Mouse (Mus musculus) urinary bladder, postnatal 25 days (tissue): ENCODE measurements around the gene Dpp8.

Experiments used
- DNase-seq: peaks from one replicate; pipeline ENCODE4 v3.0.0; 2022; ENCODE audit warnings: low spot score

Gene Dpp8

DNA sequence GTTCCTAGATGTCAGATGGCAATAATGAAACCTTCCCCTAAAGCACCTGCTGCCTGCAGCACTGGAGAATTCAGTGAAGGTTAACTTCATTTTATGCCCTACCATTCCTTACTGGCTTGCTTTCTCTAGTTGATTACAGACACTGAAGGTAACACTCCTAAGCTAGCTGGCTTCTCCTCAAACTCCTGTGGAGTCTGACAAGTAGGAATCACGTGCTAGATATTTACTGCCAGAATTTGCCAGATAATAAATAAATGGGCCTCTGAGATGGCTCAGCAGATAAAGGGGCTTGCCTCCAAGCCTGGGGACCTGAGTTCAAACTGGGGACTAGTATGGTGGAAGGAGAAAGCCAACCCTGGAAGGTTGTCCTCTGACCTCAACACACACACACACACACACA lies 54.6 kb downstream of the Dpp8 start:
- no peak for DNase-seq

DNA sequence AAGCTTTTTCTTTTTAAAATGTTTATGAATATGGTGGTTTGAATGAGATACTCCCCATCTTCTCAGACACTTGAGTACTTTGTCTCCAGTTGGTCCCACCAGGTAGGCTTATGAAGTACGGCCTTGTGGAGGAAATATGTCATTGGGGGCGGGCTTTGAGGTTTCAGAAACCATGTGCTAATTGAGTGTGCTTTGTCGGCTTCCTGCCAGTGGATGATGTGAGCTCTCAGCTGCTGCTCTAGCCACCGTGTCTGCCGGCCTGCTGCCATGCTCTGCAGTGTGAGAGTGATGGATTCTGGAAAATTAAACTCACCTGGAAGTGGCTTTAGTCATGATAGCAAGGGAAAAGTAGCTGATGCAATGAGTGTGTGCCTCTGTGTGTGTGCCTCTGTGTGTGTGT lies 55.3 kb downstream of the Dpp8 start:
- no peak for DNase-seq

- peak; percentile 19 for DNase-seq
These were observed 62.0 kb downstream of the Dpp8 start for GRCm38 (mm10) chr9:65094237-65094636.

GRCm38 (mm10) chr9:65100991-65101685 lies 68.9 kb downstream of the Dpp8 start, which contains the start of gene Igdcc4:
Igdcc4 (plus strand) TSS chr9:65101486.
- DNase-seq = peak; percentile 29

DNA sequence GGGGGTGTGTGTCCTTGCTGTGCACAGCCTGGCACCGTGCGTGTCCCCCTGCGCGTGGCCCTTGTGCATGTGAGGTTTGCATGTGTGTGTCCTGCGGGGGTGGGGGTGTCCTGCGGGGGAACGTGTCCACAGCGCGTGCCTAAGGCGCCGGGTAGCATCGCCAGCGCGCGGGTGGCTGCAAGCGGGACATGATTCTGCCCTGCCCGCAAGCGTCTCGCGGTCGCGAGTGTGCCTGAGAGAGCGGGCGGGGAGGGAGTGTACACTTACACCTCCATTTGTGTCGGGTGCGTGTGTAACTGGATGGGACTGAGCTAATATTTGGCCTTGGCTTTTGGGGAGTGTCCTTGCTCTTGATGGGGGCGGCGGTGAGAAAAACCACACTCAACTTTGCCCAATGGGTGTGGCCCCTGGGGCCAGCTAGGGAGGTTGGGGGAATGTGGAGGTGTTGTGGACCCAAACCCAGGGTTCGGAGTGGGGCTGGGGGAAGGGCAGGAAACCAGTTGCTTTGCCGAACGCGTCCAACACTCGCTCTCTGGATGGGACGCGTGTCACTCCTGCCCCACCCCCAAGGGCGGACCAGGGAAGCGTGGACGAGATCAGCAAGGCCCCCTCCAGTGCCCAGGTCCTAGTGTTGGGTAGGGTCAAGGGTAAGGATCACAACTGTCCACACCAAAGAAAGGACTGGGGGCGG lies 69.6 kb downstream of the Dpp8 start:
- peak; percentile 45 for DNase-seq

DNA sequence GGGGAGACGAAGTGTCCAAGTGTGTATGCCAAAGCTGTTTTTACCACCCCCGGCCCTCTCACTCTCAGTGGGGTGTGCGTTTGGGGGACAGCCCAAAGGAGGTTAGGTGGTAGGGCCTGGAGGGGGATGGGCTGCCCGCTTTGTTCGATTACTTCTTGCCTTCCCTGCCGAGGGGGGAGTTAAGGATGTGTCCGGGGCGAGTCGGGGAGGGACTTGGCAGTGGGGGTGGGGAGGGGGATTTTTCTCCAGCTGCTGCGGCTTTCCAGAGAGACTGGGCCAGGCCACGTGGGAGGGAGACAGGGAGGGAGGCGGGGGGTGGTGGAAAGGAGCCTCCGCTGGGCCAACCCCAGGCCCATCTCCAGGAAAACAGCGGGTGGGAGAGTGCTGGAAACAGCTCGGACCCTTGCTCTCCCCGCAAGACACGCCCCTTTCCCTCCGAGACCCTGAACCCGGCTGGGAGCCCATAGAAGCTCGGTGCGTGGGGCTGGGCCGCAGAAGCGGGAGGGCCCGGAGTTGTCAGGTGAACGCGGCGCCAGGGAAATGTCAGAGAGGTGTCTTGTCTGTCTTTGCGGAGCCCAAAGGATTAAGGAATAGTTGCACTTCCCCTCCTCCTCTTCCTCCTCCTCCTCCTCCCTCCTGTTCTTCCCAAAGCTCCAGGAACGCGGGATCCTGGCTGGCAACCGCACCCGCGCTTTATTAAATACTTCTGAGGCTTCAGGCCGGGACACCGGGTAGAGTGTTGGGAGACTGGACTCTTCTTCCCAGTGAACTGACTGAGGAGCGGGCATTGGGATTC lies 70.4 kb downstream of the Dpp8 start:
- peak; percentile 37 for DNase-seq

DNA sequence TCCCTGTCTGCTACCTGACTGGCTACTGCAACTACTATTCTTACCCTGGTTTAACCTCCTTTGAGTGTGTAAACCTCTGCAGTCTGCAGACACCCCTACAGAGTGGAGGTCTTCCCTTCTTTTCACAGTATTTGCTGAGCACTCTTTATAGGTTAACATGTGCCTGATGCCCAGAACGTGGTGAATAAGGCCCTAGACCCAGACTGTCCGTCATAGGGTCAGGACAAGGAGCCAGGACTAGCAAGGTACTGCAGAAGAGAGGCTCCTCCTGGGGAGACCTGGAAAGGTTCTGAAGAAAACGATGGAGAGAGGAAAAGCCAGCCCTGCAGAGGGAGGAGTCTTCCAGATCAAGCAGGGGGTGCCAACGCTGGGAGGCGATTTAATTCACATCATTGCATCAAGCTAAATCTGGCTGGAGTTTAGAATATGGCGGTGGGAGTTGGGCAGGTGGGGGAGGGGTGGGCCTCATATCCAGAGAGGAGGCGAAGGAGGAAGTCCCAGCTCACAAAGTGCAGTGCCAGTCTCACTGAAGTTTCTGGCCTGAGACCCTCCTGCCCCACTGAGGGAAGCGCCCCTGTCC lies 71.0 kb downstream of the Dpp8 start:
- DNase-seq = no peak

GRCm38 (mm10) chr9:65106821-65107220 lies 74.6 kb downstream of the Dpp8 start:
- no peak for DNase-seq

DNA sequence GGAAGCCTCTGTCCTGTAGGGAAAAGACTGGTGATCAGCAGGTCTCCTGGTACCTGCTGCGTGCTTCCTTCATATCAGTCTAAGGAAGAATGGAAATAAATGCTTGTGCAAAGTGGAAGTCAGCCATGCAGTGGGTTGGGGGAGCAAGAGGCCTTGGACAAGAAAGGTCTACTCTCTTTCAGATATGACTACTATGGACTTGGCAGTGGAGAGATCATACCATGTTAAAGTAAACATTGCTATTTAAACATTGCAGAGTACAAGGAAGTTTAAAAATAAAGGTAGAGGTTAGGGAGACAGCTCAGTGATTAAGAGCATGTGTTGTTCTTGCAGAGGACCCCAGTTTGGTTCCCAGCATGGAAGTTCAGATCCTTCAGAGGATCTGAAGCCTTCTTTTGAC lies 75.7 kb downstream of the Dpp8 start:
- DNase-seq = no peak

DNA sequence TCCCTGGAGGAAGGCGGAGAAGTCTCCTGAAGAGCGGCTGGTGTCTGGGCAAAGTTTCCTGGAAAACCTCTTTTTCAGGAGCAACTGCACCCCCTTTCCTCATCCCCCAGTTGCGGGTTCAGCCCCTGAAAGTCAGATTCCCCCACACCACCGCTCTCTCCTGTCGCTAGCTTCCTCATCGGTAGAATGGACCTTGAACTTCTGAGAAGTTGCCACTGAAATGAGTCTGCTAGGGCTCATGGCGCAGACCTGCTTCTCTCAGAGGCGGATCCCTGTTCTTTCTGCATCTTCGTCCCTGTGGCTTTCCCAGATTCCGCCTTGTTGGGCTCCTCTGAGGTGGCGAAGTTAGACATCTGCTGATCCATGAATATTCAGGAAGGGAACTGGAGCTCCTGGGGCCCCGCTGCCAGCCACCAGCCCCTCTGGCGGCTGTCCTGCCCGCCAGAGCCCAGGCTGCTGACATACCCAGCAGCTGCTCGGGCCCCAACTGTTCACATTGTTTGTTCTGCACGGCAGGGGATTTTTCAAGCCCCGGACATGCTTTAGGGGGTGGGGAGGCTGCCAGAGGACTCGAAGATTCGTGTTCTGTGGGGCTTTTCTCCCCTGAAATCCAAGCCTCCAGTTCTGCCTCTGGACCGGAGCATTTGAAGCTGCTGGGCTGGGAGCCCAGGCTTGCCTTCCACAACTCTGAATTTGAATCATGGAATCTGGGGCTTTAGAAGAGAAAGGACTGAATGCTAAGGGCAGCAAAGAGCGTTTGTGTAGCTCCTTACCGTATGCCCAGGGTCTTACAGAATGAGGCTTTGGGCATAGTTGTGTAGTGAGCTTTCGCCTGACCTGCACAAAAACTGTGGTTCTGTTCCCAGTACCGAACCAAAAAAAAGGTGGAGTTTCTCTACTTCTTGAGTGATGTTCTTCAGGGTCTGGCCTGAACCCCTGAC lies 77.2 kb downstream of the Dpp8 start:
- DNase-seq = no peak

DNA sequence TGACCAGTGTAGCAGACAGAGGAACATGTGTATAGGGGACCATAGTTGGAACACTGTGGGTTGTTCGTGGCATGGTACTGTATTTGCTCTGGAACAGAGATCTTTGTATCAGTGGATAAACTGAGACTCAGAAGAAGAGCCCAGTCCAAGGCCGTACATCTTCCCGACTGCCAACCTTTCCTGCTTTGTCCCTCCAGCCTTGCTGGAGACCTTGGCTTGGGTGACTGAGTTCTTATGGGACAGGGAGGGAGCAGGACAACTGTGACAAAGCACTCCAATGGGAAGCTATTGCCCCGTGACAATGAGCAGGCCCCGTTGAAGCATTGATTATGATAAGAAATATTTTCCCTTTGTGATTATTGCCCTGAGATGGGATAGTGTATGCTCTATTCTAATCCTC lies 79.5 kb downstream of the Dpp8 start:
- DNase-seq = no peak

DNA sequence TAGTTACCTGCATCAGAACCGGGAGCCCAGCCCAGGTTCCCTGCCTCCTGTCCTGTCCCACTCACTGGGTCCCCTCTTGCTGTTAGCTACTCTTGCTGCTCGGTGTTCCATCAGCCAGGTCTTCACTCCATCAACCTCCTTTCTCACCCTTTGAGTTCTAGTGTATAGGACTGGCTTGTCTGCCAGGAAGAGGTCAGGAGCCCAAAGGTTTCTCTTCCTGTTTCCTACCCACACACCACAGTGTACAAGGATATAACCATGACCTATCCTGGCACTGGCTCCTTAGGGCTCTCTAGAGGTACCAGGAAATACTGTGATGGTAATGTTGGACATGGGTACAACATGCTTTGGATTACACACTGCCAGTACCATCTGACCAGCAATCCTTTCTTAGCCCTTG lies 81.5 kb downstream of the Dpp8 start:
- DNase-seq = no peak

DNA sequence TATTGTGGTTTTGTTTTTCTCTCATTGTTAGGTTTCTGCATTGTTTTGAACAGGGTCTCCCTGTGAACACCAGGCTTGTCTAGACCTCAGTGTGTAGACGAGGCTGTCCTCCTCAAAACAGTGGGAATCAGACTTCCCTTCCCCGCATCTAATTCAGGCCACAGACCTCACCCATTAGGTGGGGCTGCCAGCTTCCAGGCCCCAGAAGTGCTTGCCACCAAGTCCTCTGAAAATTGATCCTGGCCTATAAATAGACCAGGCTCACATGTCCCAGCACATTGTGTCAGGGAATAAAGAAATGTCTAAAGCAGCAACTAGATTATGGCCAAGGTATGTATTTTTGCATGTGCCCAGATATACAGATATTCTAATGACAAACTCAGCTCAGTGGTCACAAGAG lies 83.7 kb downstream of the Dpp8 start:
- DNase-seq = no peak

DNA sequence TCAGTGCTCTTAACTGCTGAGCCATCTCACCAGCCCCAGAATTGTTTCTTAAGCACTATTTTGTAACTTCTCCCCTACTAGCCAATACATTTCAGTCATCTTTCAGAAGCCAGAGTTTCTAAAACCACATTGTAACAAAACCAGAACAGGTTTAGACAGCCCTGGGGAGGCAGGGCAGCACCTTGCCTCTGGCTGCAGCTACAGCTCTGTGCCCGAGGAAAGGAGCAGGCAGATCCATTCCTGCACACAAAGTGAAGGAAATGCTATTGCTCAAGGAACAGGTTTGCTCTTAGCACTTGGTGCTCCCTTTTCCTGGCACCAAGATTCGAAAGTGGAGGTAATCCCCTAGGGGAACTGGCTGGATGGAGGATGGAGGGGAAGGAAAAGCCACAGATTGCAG lies 85.3 kb downstream of the Dpp8 start:
- DNase-seq = no peak

- DNase-seq = peak; percentile 68
These were observed 88.7 kb downstream of the Dpp8 start for GRCm38 (mm10) chr9:65120935-65121334.

DNA sequence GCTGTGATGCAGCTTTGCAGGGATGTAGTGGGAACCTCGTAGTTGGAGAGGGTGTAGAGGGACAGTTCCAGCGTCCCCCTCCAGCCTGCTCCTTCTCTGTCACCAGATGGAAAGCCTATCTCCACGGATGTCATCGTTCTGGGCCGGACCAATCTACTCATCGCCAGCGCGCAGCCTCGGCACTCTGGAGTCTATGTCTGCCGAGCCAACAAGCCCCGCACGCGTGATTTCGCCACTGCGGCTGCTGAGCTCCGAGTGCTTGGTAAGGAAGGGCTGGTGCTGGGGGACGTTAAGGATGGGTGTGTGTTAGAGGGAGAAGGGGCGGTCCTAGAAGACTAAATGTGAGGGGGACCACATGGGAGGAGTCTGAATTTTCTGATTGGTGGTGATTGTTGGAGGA lies 90.3 kb downstream of the Dpp8 start:
- no peak for DNase-seq

DNA sequence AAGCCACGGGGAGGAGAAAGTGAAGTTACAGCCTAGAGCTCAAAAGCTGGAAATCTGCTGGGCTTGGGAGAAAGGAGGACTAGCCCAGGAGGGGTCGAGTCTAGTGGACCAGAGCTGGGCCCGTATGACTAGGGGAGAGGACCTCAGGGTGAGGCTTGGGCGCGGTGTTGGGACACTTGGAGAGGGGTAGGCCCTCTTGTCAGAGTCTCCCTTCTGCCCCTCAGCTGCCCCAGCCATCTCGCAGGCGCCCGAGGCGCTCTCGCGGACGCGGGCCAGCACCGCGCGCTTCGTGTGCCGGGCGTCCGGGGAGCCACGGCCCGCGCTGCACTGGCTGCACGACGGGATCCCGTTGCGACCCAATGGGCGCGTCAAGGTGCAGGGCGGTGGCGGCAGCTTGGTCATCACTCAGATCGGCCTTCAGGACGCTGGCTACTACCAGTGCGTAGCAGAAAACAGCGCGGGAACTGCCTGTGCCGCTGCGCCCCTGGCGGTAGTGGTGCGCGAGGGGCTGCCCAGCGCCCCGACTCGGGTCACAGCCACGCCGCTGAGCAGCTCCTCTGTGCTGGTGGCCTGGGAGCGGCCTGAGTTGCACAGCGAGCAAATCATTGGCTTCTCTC lies 91.4 kb downstream of the Dpp8 start:
- no peak for DNase-seq

GRCm38 (mm10) chr9:65128123-65128815 lies 96.1 kb downstream of the Dpp8 start:
- no peak for DNase-seq

- no peak for DNase-seq
These were observed 99.5 kb downstream of the Dpp8 start for GRCm38 (mm10) chr9:65131717-65132116.
